Mouse (Mus musculus): ENCODE measurements around the gene Neo1. TPM values are rescaled to one million over a fixed set of nuclear protein-coding genes. Genes with fewer than 3 reads are reported as not detected.

The Neo1 gene
- polyA plus RNA-seq, 1 experiment from 2014 or later = 33.7 TPM

DNA sequence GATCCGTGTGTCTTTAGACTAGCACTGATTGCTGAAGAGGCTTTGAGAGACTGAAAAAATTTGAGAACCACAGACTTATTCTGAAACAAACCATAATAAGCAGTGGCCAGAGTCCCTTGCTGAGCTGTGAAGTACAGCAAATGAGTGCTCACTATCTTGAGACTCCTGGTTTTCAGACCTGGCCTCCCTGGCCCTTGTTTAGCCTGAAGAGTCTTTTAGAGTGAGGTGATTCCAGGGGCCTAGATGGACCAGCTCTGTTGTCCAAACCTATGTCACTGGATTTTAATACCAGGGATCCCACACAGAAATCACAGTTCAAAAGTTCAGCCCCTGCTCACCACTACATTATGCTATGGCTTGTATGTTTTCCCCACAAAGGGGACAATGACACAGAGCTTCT lies 156.4 kb downstream of the Neo1 start:
- peaks cover 83% of the 10 kb centered on the region for H3K36me3 ChIP-seq (ENCODE audit: poor library complexity, severe bottlenecking)
- no peaks in the 10 kb centered on the region for H3K9me3 ChIP-seq (replicated peaks)
- H3K27me3 ChIP-seq = no peaks in the 10 kb centered on the region
- H3K4me1 ChIP-seq = no peaks in the 10 kb centered on the region
- H3K27ac ChIP-seq = no peak overlapping the region
- 93% methylated on average over 1 of the region's 1 CpGs for WGBS
- no peak overlapping the region for H3K4me2 ChIP-seq
- H3K4me3 ChIP-seq = no peak overlapping the region
- ATAC-seq = no peak
- H3K9ac ChIP-seq = no peak overlapping the region

DNA sequence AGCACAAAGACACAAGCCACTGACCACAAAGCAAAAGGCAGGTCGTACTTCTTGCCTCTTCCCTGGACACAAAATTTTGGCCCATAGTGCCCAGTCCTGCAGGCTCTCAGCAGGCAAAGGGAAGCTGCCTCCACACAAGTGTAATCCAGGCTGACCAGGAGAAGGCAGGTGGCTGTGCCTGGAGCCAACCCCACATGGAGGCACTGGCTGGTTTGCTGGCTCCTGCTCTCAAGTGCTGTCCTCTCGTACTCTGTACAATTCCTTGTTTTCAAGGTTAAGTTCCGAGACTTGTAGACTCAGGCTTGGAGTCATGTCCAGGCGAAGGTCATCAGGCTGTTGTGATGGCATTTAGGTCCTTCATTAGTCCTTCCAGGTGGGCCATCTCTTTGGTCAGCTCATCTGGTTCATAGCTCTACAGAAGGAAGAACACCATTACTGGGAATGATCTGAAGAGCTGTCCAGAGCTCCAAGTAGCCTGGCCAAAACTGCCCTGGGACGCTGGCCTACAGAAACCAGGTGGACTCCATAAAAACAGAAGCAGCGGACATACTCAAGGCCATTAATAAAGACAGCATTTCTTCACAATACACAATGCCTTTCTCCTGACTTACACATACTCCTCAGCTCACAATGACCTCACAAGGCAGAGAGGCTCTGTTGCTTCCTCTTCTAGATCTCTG lies 159.2 kb downstream of the Neo1 start:
- H3K4me2 ChIP-seq = no peak overlapping the region
- no peaks in the 10 kb centered on the region for H3K9me3 ChIP-seq (replicated peaks)
- no peak for ATAC-seq
- H3K4me1 ChIP-seq = no peaks in the 10 kb centered on the region
- H3K4me3 ChIP-seq = no peak overlapping the region
- 92% methylated on average over 6 of the region's 6 CpGs for WGBS
- H3K9ac ChIP-seq = no peak overlapping the region
- peaks cover 64% of the 10 kb centered on the region for H3K36me3 ChIP-seq (ENCODE audit: poor library complexity, severe bottlenecking)
- H3K27ac ChIP-seq = no peak overlapping the region
- no peaks in the 10 kb centered on the region for H3K27me3 ChIP-seq

DNA sequence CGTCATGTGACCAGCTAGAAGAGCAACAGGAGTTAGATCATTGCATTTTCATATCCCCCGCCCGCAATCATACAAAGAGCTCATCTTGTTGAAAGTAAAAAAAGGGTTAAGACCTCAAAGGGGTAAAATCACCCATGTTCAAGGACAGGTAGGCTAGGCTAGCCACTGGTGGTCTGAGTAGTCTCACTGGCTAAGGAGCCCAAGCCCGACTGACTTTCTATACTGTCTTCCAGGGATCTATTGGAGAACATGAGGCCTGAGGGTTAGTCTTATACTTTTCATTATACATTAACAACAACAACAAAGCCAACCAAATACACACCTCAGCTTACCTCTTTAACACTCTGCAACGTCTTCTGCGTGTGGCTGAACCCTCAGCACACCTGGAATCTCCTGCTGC lies 160.8 kb downstream of the Neo1 start:
- no peaks in the 10 kb centered on the region for H3K9me3 ChIP-seq (replicated peaks)
- no peak overlapping the region for H3K4me2 ChIP-seq
- H3K27ac ChIP-seq = no peak overlapping the region
- 95% methylated on average over 6 of the region's 6 CpGs for WGBS
- H3K4me3 ChIP-seq = no peak overlapping the region
- no peak overlapping the region for H3K9ac ChIP-seq
- no peaks in the 10 kb centered on the region for H3K27me3 ChIP-seq
- ATAC-seq = no peak
- H3K4me1 ChIP-seq = no peaks in the 10 kb centered on the region
- H3K36me3 ChIP-seq (ENCODE audit: poor library complexity, severe bottlenecking) = peaks cover 52% of the 10 kb centered on the region

DNA sequence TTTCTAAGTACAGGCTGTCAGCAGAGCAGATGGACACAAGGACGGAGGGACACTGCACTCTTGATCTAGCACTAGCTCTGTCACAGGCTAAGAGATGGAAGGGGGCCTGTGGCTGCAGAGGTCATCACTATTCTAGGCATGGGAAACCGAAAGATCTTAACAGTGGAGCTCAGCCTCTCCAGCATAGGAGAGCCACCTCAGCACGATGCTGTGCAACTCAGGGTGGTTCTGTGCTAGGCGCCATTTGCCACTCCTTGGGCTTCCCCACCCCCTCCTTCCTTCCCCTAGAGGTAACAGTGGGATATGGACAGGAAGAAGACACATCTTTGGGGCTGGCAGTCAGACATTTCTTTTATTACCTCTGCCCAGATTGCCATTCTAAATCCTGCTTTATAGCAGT lies 161.9 kb downstream of the Neo1 start:
- peaks cover 43% of the 10 kb centered on the region for H3K36me3 ChIP-seq (ENCODE audit: poor library complexity, severe bottlenecking)
- no peak overlapping the region for H3K27ac ChIP-seq
- no peak overlapping the region for H3K9ac ChIP-seq
- no peaks in the 10 kb centered on the region for H3K27me3 ChIP-seq
- no peaks in the 10 kb centered on the region for H3K9me3 ChIP-seq (replicated peaks)
- no peak overlapping the region for H3K4me3 ChIP-seq
- ATAC-seq = no peak
- 94% methylated on average over 4 of the region's 4 CpGs for WGBS
- H3K4me2 ChIP-seq = no peak overlapping the region
- no peaks in the 10 kb centered on the region for H3K4me1 ChIP-seq

DNA sequence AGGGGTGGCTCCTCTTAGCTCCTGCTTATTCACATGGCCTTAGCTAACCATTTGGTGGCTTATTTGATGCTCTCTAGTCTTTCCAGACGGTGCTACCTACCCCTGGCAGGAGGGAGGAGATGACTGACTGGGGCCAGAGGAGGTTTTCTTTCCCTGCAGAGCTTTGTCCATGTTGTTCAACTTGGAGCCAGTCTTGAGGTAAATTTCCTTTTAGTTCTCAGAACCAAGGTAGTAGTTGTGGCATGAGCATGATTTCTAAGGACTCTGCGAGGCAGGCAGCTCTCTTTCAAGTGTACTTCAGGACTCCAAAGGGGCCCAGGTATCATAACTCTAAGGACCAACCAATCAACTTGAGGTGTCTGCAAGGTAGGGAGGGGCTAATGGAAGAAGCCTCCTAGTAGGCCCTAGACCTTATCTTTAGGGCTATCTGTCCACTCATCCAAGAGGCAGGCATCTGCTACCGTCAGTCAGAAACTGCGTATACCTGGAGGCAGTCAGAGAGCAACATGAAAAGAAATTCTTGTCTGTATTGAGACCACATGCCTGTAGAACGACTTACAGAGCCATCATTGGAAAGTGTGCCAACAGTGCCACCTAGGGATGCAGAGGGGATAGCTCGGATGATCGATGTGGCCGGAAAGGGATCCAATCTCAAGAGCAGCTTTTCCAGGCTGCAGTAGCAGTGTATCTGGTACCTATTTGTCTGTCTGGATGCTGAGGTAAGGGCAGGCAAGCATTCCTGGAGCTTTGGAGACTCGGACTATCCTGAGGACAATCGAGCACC lies 162.5 kb downstream of the Neo1 start:
- peaks cover 38% of the 10 kb centered on the region for H3K36me3 ChIP-seq (ENCODE audit: poor library complexity, severe bottlenecking)
- ATAC-seq = peak; percentile 53
- H3K27me3 ChIP-seq = no peaks in the 10 kb centered on the region
- H3K4me1 ChIP-seq = no peaks in the 10 kb centered on the region
- 50% methylated on average over 10 of the region's 10 CpGs for WGBS
- H3K9me3 ChIP-seq (replicated peaks) = no peaks in the 10 kb centered on the region
- H3K4me2 ChIP-seq = no peak overlapping the region
- H3K27ac ChIP-seq = no peak overlapping the region
- H3K4me3 ChIP-seq = no peak overlapping the region
- H3K9ac ChIP-seq = no peak overlapping the region

DNA sequence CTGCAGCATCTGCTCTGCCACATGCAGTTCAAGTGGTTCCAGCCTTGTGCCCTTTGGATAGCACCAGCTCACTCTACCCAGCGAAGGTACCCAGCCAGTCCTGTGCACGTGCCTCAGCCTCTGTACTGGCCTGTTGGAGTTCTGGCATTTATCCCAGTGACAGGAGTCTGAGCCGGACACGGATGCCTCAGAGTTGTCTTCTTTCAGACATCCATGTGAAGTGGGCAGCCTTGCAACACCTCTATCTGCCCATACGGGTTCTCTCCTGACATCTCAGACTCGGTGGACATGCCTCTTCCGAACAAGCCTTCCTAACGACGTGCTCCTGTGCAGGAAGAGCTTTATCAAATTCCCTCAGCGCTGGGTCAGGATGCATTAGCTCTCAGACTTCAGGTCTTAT lies 165.1 kb downstream of the Neo1 start:
- Histone ChIP-seq H3K36me3 (ENCODE audit: poor library complexity, severe bottlenecking) (peaks cover 13% of the 10 kb centered on the region; the same call in 1 of the 2 replicates), H3K4me3 (no peak overlapping the region), H3K4me1 (no peaks in the 10 kb centered on the region), H3K9me3 (replicated peaks) (no peaks in the 10 kb centered on the region), H3K4me2 (no peak overlapping the region), H3K9ac (no peak overlapping the region), H3K27me3 (no peaks in the 10 kb centered on the region), H3K27ac (no peak overlapping the region)
- 87% methylated on average over 10 of the region's 10 CpGs for WGBS
- ATAC-seq = no peak

DNA sequence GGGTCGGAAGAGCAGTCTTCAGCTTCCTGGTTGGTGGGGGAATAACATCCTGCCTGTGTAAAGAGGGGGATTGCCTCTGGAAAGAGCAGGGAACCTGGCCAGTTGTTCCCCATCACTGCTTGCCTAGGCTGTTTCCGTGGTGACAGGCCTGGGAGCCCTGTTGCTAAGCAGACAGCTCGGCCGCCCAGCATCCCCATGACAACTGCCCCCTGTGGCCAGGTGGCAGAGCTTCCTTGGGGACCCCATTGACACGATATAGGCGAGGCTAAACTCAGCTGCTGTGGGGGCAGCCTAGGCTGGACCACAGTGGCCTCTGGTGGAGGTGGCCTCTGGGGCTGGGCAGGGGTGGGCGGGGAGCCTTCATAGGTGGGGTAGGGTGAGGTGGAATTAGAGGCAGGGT lies 172.4 kb downstream of the Neo1 start:
- Histone ChIP-seq H3K27me3 (no peaks in the 10 kb centered on the region; the same call in 1 of the 2 replicates), H3K4me3 (no peak overlapping the region), H3K27ac (0 out of 2 replicates have a peak overlapping the region, but pooled peaks have one; percentile 6), H3K4me2 (no peak overlapping the region), H3K9ac (no peak overlapping the region), H3K36me3 (ENCODE audit: poor library complexity, severe bottlenecking) (peaks cover 18% of the 10 kb centered on the region), H3K4me1 (peaks cover 18% of the 10 kb centered on the region), H3K9me3 (replicated peaks) (no peaks in the 10 kb centered on the region)
- WGBS = 23% methylated on average over 7 of the region's 7 CpGs
- ATAC-seq = peak; percentile 50; the same call in 1 of the 2 replicates

DNA sequence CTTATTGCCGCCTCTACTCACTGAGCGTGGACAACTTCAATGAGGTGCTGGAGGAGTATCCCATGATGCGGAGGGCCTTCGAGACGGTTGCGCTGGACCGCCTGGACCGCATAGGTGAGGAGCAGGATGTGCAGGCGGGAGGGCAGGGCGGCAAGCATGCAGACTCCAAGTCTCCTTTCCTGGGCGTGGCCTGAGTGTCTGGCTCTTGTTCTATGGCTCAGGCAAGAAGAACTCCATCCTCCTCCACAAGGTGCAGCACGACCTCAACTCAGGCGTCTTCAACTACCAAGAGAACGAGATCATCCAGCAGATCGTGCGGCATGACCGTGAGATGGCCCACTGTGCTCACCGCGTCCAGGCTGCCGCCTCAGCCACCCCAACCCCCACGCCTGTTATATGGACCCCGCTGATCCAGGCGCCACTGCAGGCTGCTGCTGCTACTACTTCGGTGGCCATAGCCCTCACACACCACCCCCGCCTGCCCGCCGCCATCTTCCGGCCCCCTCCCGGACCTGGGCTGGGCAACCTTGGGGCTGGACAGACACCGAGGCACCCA lies 177.1 kb downstream of the Neo1 start:
- peak overlapping the region; percentile 45 for H3K4me2 ChIP-seq
- no peak; the same call in 1 of the 2 replicates for ATAC-seq
- H3K36me3 ChIP-seq (ENCODE audit: poor library complexity, severe bottlenecking) = peaks cover 34% of the 10 kb centered on the region
- no peaks in the 10 kb centered on the region; the same call in 1 of the 2 replicates for H3K27me3 ChIP-seq
- no peak overlapping the region for H3K9ac ChIP-seq
- WGBS = 33% methylated on average over 30 of the region's 30 CpGs
- peak overlapping the region; percentile 12; the same call in 1 of the 2 replicates for H3K4me3 ChIP-seq
- H3K4me1 ChIP-seq = peaks cover 18% of the 10 kb centered on the region
- no peak overlapping the region for H3K27ac ChIP-seq
- H3K9me3 ChIP-seq (replicated peaks) = no peaks in the 10 kb centered on the region

DNA sequence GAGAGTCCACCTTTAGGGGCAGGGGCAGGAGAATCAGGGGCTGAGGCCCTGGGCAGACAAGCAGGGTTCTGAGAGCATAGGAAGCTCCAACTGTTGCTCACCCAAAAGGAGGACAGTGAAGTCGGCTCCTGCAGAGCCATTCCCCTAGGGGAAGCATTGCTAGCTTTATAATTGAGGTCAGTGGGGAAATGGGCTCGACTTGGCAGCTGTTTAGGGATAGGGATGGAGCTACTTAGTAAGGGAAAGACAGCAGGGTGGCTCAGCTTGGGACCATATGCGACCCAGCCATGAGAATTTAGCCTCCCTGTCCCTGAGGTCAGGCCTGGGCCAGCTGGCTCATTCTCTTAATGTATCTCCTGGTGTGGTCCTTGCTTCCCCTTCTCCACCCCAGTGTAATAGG lies 181.3 kb downstream of the Neo1 start:
- no peaks in the 10 kb centered on the region for H3K9me3 ChIP-seq (replicated peaks)
- H3K27ac ChIP-seq = no peak overlapping the region
- H3K36me3 ChIP-seq (ENCODE audit: poor library complexity, severe bottlenecking) = peaks cover 26% of the 10 kb centered on the region; the same call in 1 of the 2 replicates
- H3K4me1 ChIP-seq = peaks cover 18% of the 10 kb centered on the region
- no peak overlapping the region for H3K9ac ChIP-seq
- 57% methylated on average over 3 of the region's 3 CpGs for WGBS
- no peaks in the 10 kb centered on the region for H3K27me3 ChIP-seq
- no peak overlapping the region for H3K4me3 ChIP-seq
- ATAC-seq = no peak
- no peak overlapping the region for H3K4me2 ChIP-seq

DNA sequence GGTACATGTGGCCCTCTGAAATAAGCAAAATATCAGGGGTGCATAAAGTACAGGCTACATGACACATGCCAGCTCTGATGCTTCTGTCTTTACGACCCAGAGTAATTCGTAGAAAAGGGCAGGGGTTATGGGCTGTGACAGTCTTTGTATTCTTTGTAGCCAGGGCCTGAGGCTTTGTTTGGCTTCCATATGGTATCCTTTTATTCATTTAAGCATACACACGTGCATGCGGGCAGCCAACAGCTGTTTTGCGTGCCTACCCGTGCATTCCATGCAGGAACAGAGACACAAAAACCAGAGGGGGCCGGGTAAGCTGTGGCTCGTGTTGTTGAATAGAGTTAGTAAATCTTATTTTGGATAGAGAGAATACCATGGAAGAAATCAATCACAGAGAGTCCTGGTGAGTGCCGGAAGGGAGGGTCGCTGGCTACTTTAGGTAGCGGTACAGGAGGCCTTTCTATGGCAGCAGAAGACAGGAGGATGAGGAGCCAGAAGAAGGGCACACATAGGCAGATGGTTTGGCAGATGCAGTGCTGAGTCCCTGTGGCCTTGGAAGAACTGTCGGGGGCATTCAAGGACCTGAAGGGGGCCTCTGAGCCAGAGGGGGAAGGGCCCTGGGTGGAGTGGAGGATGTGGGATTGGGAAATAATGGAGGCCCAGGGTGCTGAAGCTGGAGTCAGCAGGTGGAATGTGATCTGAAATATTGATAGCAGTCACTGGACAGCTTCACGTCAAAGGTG lies 186.5 kb downstream of the Neo1 start:
- ATAC-seq = peak; percentile 38; the same call in 1 of the 2 replicates
- H3K27me3 ChIP-seq = no peaks in the 10 kb centered on the region
- no peak overlapping the region for H3K4me3 ChIP-seq
- H3K4me1 ChIP-seq = peaks cover 28% of the 10 kb centered on the region
- no peak overlapping the region for H3K9ac ChIP-seq
- H3K27ac ChIP-seq = peak overlapping the region; percentile 66
- WGBS = 31% methylated on average over 13 of the region's 13 CpGs
- no peak overlapping the region for H3K4me2 ChIP-seq
- H3K36me3 ChIP-seq (ENCODE audit: poor library complexity, severe bottlenecking) = 0 out of 2 replicates have a peak, but pooled peaks cover 5% of the 10 kb centered on the region
- no peaks in the 10 kb centered on the region for H3K9me3 ChIP-seq (replicated peaks)

DNA sequence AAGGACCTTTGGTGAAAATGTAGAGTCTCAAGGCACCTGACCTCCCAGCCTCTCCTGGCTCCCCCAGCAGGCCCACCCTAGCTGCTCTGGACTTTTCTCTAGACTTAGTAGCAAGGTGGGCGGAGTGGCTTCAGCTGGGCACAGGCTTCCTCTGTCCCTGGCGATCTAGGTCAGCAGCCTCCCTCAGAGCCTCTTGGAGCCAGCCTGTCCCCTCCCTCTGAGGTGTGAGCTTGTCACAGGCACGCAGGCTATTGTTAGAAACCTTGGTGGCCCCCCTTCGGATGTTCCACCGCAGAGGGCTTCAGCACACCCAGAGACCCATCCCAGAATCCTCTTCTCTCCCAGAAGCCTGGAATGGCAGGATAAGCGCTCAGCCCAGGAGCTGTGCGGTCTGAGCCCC lies 188.6 kb downstream of the Neo1 start:
- Histone ChIP-seq H3K36me3 (ENCODE audit: poor library complexity, severe bottlenecking) (0 out of 2 replicates have a peak, but pooled peaks cover 5% of the 10 kb centered on the region), H3K27ac (no peak overlapping the region)
- 75% methylated on average over 7 of the region's 7 CpGs for WGBS

More for the DNA sequence above, 188.6 kb downstream of the Neo1 start:
- ATAC-seq = no peak
- Histone ChIP-seq H3K9ac (no peak overlapping the region), H3K4me2 (no peak overlapping the region), H3K4me1 (peaks cover 28% of the 10 kb centered on the region), H3K4me3 (no peak overlapping the region), H3K27me3 (no peaks in the 10 kb centered on the region), H3K9me3 (replicated peaks) (no peaks in the 10 kb centered on the region)

Data from forebrain, embryonic 13.5 days (tissue).